Mouse (Mus musculus) brain, embryonic 14.5 days (tissue): ENCODE data around the gene Slc4a2. TPM values are rescaled to one million over a fixed set of nuclear protein-coding genes. Genes with fewer than 3 reads are reported as not detected.

Experiments used
- DNase-seq: peaks from one replicate; pipeline ENCODE4 v3.0.0-alpha.2; 2011; ENCODE audit warnings: low read depth
- CTCF ChIP-seq: fragments of 200-500 bp; IDR thresholded peaks from 2 replicates; pipeline ENCODE4 v1.5.1; 2012; ENCODE audit warnings: inconsistent platforms, mild to moderate bottlenecking, moderate library complexity, borderline replicate concordance; ENCODE audit not compliant: insufficient read depth, insufficient read length; ENCODE audit errors: extremely low read depth
- POLR2A ChIP-seq: fragments of 200-500 bp; IDR thresholded peaks from 2 replicates; pipeline ENCODE4 v1.6.1; 2012; ENCODE audit warnings: mild to moderate bottlenecking, inconsistent platforms, borderline replicate concordance; ENCODE audit not compliant: poor library complexity, insufficient read depth, insufficient read length, severe bottlenecking; ENCODE audit errors: extremely low read depth
- polyA plus RNA-seq: library from polyadenylated mRNA; depleted of rRNA; stranded (reverse); fragments of >200 nt; gene quantifications from 2 replicates; pipeline ENCODE4 v1.2.3, GENCODE M21; 2012; rRNA removed

The Slc4a2 gene
- 38.9 and 41.4 TPM in 2 replicates for polyA plus RNA-seq

- peak; percentile 100 for DNase-seq
- no peak for TF ChIP-seq CTCF
- TF ChIP-seq POLR2A: peak; percentile 22; the same call in 1 of the 2 replicates
Observed at GRCm38 (mm10) chr5:24423129-24424003, at the start of gene Slc4a2, which contains the start of gene Cdk5. Gene Slc4a2, plus strand, starts transcription at chr5:24423837. Gene Cdk5, minus strand, starts transcription at chr5:24423530.

GRCm38 (mm10) chr5:24374216-24374615 lies 49.4 kb upstream of the Slc4a2 start:
- TF ChIP-seq CTCF (no peak), POLR2A (no peak)
- DNase-seq: peak; percentile 81

GRCm38 (mm10) chr5:24374666-24375328 lies 48.8 kb upstream of the Slc4a2 start:
- TF ChIP-seq POLR2A (no peak), CTCF (no peak)
- DNase-seq: no peak

GRCm38 (mm10) chr5:24378700-24379099 lies 44.9 kb upstream of the Slc4a2 start:
- no peak for DNase-seq
- TF ChIP-seq POLR2A (no peak), CTCF (no peak)

- DNase-seq: no peak
- TF ChIP-seq CTCF: no peak
- no peak for TF ChIP-seq POLR2A
Observed at GRCm38 (mm10) chr5:24379501-24379900, 44.1 kb upstream of the Slc4a2 start.

GRCm38 (mm10) chr5:24380499-24380898 lies 43.1 kb upstream of the Slc4a2 start:
- no peak for DNase-seq
- TF ChIP-seq CTCF (no peak), POLR2A (no peak)

- TF ChIP-seq POLR2A (no peak), CTCF (no peak)
Observed at GRCm38 (mm10) chr5:24381486-24381885, 42.2 kb upstream of the Slc4a2 start.

GRCm38 (mm10) chr5:24381988-24382387 lies 41.6 kb upstream of the Slc4a2 start:
- DNase-seq: no peak
- no peak for TF ChIP-seq POLR2A

More at GRCm38 (mm10) chr5:24381486-24381885, 42.2 kb upstream of the Slc4a2 start:
- DNase-seq: no peak

- no peak for TF ChIP-seq POLR2A
- TF ChIP-seq CTCF: peak; percentile 55
- DNase-seq: peak; percentile 97
Observed at GRCm38 (mm10) chr5:24383026-24383859, 40.4 kb upstream of the Slc4a2 start.

- TF ChIP-seq POLR2A (no peak), CTCF (no peak)
- DNase-seq: no peak
Observed at GRCm38 (mm10) chr5:24384407-24384806, 39.2 kb upstream of the Slc4a2 start.

- no peak for DNase-seq
- TF ChIP-seq POLR2A (no peak), CTCF (no peak)
Observed at GRCm38 (mm10) chr5:24385374-24385773, 38.3 kb upstream of the Slc4a2 start.
